Mouse (Mus musculus): ENCODE results near the gene March4.

Gene March4

DNA sequence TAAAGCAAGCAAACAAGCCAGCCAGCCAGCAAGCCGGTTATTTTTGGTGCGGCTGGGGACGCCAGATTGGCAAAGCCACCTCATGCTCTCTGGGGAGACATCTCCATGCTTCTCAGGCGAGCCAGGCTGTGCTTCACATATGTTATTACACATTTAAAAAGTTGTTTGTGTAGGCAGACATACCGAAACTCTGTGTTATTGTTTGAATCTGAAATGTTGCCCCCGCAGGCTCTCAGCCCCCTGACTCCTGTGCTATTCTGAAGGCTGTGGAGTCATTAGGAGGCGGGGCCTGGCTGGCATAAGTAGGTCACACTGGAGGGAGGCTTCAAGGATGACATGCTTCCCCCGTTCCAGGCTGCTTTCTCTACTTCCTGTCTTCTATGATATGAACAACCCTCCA is 97.6 kb downstream of the March4 start:
- DNase-seq: peak in 1 of 2 experiments; percentile 9

DNA sequence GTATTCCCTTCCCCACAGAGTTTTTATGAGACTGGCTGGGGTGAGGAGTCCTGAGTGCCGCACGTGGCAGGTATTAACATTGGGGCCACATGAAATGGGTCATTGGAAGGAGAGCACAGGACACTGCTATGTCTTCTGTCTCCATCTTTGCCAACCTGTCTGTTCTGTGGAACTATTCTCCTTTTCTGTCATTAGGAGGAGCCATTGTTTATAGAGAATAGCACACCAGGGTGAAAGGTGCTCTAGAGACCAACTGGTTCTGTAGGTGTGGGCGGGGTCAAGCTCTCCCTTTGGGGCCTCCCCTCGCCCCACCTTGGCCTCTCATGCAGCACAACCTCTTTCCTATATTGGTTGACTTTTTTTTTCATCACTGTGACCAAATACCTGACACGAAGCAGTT is 99.8 kb downstream of the March4 start:
- no peak for DNase-seq

DNA sequence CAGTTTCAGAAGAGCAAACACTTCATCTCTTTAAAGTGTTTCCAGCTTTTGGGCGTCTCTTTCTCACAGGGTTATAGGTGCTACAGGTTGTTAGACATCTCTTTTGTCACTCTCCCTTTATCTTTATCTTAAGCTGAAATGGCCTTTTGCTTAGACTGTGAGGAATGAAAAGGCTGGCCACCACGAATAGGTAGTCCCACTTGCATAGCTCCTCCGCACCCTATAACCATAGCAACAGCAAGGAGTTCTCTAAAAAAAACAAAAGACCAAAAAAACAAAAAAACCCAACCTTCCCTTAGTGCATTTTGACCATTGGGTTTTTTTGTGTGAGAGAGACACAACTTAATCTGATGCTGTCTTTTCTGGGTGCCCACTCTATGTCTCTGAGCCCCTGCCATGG is 102.2 kb downstream of the March4 start:
- DNase-seq: no peak

DNA sequence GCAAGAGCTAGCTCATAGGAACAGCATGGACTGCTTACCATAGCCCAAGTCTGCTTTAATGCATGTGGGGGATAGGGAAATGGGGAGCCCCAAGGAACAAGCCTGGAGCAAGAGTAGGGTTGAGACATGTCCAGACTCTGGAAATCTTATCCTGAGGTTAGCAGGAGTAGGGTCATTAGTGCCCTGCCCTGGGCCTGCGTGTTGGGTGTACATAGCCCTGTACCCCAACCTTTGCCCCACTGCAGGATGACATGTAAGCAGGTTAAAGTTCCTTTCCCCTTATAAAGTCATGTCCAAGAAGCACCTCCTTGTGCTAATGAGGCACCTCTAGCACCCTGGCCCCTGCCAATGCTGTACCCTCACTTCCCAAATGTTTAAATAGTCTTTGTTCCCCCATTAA is 104.2 kb downstream of the March4 start:
- no peak for DNase-seq

DNA sequence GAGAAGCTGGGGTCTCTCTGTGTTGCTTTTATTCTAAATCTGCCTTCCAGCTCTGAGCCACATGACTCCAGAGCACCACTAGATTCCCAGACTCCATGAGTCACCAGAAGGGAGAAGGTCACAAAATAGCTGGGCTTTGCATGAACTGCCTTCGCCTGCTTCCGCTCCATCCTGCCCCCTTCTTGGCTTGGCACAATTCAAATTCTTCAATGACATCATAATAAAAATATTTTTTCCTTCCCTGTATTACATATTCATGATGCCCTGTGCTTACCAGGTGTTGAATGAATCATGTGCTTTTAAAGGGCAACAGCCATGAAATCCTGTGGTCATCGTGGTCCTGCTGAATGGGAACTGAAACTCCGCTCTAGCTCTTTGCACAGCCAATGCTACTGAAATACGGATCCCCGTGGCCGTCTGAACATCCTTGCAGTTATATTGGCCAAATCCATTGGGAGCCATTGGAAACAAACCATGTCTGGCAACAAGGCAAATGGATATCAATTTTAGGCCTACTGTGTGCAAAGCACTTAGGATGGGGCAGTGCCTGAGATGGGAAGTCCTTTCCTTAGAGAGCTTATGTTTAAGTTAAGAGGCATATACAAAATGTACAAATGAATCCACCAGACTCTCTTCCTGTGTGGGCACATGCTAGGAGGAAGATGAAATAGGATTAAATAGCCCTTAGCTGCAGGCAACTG is 107.5 kb downstream of the March4 start:
- no peak for DNase-seq

DNA sequence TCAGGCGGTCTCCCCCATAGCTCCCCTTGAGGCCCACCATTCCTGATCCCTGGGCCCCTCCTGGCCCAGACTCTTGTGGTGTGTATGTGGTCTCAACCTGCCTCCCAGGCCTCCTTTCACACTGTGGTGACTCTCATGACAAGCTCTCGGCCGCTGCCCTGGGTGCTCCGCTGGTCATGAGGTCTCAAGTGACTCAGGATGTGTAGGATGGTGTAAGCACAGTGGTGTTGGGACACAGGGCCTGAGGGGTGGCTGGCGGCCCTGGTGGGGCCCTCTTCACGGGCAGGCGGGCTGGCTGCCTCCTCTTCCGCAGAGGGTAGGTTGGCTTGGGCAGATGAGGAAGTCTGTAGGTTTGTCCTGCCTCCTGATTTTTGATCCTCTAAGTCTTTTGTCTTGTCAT is 108.2 kb downstream of the March4 start:
- peak in 1 of 2 experiments; percentile 9 for DNase-seq

DNA sequence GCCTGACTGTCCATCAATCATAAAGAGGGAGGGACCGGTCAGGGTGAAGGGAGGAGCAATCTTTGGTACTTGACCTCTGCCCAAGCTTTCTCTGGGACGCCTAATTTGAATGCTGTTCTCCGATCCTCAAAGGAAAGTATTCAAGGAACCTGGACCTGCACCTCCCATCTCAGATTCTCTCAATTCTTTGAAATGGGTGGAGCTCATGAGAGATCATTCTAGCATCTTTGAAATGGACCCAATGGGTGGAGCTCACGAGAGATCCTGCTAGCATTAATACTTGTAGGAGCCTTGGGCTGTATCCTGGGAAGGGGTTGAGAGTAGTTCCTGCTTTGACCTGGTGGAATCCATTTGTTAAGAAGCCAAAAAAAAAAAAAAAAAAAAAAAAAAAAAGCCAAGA is 110.3 kb downstream of the March4 start:
- no peak for DNase-seq

DNA sequence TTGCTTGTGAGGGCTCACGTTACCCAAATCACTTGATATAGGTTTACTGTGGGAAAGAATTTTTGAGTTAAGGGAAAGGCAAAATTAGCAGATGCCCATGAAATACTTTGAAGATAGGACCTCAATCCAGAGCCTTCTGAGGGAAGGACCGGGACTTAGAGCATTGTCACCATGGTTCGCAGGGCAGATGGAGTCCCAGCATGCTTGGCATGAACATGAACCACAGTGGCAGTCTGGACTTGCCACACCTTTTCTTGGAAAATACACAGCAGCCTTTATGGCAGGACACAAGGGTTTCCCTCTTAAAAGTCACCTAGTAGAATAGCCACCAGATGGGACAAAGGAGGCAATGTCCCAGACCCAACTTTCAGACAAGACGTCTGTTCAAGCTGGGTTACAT is 114.6 kb downstream of the March4 start:
- DNase-seq: no peak

DNA sequence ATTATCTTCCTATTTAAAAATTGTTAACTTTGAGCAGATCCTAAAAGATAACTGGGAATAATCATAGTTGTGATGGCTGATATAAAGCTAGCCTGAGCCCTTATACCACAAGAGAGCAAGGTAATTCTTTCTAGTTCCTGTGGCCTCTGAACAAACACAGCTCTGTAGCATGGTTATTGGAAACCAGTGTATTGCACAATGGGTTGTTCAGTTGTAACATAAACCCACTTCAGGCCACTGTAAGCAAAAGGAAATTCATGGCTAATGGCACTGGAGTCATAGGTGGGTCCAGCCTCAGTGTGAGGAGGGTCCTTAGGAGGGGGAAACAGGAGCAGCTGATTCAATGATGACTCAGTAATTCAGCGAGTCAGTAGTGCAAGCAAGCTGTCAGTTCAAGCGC is 116.5 kb downstream of the March4 start:
- no peak for DNase-seq

DNA sequence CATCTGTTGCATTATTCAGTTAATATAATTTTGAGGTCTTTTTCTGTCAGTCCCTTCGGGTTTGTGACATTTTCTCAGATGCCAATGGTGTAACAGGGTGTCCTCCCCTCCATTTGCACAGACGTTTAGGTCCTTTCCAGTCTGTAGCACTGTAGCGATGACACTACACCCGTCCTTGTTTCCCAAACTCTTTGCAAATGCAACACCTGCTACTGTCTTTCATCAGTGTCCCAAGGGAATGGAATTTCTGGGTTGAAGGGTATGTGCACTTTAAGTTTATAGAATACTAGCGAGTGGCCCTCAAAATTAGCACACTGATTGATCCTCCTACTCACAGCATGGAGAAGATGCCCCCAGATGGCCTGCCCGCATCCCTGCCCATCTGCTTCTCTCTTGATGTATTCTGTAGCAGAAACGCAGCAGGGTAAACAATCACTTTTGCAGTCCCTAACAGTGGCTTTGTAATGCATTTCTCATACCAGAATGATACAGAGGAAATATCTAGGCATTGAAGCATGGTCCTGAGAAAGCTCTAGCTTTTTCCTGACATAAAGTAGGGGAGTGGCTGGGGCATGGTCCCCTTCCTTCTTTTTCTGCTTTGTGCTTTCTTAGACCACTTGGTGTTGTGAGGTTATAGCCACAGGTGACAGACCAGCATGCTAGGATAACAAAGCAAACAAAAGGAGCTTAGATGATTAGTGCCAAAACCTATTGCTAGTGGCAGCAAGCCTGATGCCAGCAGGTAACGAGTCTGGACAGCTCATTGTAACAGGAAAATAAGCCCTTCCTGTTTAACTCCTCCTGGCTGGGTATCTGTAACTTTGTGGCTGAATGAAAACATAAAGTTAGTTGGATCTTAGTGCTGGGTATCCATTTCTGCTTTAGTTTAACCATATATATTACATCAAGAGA is 117.7 kb downstream of the March4 start:
- no peak for DNase-seq

DNA sequence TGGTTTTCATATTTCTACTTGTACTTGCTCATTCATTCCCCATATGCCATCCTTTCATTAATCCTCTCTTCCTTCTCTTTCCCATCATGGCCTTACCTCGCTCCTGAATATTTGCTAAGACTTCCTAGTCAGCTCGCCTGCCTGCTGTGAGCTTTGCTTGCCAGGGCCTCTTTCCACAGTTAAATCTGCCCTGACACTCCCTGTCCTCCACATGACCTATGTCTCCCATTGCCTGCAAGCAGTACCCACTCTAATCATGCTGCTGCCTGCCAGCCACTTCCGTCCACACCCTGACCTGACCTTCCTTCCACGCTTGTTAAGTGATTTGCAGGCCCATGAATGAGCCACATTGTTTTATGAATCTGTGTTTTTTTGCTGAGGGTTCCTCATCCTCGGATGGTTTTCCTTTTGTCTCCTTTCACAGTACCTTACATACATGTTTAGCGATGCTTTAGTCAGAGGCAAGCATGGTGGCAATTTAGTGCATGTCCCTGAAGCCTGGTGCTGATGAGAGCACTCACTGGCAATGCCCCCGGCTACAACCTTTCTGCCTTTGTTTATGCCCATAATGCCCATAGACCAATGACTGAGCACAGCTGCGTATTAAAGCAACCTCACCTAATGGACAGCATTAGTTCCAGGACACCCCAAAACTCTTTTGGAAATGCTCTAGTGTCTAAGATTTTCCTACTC is 122.0 kb downstream of the March4 start:
- DNase-seq: no peak

DNA sequence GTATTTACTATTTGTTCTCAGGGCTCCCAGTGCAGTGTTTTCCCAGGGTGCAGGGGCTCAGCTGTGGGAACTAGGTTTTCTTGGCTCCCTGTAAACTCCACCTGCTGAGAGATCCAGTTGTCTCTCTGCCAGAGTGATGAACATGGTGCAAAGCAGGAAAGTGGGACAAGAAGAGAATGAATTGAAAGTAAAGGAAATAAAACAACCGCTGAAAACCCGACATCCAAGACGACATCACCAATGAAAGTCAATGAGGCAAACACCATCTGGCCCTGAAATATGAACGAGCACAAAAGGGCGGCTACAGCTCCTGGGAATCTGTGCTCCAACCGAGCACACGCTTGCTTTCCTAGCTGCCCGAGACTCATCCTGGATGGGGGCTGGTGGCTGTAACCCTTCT is 122.6 kb downstream of the March4 start:
- no peak for DNase-seq

DNA sequence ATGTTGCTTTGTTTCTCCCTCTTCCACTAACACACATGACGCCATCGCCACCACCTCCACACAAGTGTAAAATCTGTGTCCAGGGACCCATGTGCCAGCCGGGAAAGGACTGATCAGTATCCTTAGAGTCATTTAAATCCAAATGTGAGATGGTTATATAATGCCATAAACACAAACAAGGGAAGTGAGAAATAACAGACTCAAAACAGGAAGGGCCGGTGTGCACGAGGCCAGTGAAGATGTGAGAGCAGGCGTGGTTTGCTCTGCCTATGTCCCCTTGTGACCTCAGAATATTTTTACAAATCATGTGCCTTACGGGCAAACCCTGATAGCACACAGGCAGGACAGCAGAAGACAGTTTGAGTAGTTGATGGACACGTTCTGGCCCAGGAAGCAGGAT is 123.5 kb downstream of the March4 start:
- DNase-seq: no peak

DNA sequence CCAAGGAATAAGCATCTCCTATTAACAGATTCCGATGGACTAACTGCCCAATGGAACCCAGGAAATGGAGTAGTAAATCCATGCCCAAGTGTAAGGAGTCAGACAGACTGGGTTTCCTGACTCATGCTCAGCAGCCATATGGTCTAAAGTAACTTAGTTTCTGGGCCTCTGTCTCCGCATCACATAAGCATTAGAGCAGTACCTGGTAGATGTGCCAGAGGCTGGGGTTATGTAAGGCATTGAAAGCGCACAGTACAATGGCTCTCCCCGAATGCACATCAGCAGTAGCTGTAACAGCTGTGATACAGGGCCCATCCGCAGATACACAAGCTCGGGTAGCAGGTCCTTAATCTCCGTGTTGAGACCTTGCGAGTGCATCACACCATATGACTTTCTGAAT is 125.6 kb downstream of the March4 start:
- no peak for DNase-seq

DNA sequence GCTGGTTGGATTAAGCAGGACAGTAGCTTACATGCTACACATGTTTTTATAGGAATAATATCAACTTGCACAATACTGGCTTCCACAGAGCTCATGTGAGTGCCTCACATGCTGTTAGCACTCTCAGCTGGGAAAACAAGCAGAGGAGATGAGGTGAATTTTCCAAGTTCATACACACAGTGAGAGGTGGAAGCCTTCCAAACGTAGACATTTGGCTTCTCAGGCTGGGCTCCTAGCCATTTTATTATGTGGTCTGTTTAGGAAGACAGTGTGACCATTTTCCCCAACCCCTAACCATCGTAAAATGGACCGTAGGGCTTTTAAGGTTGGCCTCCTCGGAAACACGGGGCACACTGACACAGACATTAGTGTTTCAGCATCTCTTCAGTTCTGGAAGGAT is 126.8 kb downstream of the March4 start:
- DNase-seq: no peak

DNA sequence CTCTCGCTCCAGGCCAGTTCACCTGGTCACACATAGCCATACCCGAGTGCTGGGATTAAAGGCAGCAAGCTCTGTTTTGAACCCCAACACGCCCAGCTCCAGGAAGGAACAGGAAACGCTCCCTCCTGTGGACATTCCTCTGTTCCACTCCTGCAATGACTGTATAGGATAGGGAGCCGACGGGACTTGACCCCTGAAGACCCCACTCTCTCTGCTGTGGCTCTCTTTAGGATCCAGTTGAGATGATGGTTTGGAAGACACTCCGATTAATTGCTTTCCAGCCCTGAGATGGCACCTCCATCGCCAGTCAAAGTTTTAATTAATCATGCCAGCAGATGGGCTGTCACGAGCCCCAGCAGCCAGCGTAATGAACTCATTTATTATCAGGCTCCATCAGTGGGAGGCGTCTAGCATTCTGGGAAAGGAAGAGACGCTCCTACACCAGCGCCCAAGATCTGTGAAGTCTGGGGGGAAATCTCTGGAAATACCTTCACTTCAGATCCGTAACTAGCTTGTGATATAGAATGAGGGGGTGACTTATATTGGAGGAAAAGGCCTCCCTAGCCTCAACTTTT is 130.1 kb downstream of the March4 start:
- DNase-seq: no peak

DNA sequence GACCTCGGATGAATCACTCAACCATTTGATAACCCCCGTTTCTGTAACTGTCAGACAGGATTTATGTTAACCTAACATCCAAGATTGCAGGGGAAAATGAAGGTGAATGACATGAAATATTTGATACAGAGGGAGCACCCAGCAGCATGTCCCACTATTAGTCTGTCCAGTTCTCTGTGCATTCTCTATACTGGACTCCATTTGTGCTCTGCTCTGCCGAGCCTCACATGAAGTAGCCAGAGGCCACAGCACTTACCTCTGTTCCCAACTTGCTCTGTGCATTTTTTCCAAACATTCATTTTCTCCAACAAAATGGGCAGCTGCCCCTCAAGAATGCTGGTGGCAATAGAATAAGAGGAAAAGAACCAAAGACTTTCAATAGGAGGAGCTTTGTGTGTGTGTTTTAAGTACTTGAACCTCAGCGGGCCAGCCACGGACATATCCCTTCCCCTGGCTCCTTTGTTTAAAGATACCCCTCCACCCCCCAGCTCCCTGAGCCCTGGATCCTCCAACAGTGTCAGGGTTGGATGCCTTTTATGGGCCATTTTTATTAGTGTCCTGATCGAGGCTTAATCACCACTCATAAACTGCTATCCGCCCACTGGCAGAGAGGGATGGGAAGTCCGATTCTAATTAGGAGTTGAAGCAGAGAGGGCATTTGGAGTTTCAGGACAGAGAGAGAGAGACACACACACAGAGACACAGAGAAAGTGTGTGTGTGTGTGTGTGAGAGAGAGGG is 135.2 kb downstream of the March4 start:
- peak in 1 of 2 experiments; percentile 31 for DNase-seq

DNA sequence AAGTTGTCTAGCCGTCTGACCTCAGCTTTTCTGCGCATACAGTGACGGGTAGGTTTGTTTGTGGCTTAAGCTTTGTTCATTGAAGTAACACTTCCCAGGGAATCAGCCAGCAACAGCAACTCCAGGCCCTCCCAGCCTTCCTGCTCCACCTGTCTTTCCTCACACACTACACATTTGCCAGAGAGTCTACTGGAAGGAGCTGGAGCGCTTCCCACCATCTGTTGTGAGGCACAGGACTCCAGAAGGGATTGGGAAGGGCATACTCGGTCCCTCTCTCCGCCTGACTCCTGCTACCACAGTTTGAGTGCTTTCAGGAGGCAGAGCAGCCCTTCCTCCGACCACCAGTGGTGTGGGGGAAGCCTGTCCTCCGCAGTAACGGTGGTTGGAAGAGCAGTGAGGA is 136.1 kb downstream of the March4 start:
- DNase-seq: no peak

DNA sequence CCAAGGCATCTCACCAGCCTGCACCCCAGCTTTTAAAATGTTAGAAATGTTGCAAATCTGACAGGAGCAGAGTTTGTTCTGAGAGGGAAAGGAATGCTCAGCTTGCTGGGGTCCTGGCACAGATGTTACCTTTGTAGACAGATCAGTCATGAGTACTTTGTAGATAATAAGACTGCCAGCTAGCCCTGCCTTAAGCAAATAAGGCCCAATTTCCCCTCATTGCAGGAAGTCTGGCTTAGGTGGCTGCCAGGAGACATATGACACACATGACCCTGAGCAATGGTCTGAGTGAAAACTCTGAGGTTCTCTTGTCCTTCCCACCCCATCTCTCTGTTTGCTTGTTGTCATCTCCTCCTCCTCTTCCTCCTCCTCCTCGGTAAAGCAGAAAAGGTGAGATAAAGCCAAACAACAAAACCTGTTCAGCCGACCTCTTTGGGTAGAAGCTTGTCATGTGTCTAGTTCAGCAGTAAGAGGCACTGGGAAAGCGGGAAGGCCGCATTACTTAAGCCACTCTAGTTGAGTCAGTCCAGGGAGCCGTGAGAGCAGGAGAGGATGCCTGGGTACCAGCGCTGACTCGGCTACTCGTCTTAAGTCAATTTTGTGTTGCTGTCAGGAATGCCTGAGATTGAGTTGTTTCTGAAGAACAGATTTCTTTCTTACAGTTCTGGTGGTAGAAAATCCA is 136.9 kb downstream of the March4 start:
- DNase-seq: no peak

DNA sequence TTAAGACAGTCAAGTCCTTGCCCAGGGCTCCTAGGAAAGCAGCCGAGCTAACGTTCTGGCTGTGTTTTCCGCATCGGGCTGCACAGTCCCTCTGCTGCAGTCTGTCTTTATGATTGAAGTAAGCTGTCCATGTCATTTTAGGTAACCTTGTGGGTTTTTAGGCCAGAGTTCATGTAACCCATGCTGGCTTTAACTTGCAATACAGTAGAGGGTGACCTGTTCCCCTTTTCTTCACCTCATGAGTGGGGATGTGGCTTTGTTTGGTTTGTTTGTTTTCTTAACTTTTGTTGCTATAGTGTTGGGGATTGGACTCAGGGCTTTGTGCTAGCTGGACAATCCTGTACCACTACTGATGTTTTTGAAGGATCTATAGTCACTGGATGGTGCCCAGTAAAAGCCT is 146.3 kb downstream of the March4 start:
- DNase-seq: no peak

DNA sequence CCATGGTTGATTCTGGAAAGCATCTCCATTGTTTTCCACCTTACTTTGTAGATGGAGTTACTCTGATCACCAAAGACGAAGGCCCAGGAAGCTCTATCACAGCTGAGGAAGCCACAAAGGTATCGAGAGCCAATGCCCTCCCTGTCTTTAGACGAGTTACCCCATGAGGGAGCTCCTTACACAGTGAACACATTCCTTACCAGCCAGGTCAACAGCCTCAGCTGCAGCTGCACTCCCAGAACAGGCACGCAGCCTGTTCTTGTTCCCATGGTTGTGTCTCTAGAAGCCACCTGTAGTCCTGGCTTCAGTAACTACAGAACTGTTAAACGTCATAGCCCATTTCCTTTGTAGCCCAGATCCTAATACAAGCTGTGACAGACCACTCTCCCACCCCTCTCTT is 153.1 kb downstream of the March4 start:
- no peak for DNase-seq

DNA sequence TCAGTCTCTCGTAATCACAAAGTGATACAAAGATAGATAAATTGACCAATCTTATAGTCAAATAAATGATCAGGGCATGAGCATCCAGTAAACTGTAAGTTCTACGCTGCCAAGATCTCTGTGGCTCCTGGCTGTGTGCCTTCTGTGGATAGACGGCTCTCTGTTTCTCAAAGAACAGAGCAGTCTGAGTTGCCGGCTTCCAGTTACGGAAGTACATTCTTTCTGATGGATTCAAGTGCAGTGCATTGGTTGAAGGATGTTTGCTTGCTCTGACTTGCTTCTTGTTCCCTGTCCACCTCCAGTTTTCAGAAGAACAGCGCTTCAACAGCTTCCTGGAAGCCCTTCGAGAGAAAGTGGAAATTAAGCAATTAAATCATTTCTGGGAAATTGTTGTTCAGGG is 153.7 kb downstream of the March4 start:
- DNase-seq: no peak

Data from kidney, postnatal 4 days (tissue).